Mouse (Mus musculus): ENCODE measurements at regions not wholly inside any gene's neighbourhood (a gene's known extent, or its start where the extent isn't known, plus 50 kb on each side); places are given as distances from the start of the nearest gene placed in this dataset.

DNA sequence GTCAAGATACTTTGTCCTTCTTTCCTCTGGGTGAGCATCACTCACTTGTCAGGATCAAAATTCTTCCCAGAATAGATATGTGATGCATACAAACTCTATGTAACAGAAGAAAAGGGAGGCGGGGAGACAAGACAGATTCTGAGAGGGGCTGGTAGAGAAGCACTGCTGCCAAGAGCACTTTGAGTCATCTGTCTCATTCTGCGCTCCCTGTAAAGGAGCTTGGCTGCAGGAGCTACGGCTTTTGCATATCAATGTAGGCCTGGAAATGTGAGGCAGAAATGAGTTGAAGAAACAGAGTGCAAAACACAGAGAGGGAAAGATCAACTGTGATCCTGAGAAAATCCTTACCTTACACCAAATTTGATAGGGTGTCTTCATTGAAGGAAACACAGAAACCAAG, 162.6 kb upstream of the Syndig1 start:
- Histone ChIP-seq H3K4me1 (ENCODE audit: control insufficient read depth, insufficient read depth, low read length) (no peaks in the 10 kb centered on the region), H3K27me3 (ENCODE audit: control insufficient read depth, insufficient read depth, low read length) (no peaks in the 10 kb centered on the region), H3K36me3 (ENCODE audit: control insufficient read depth, insufficient read depth, low read length) (no peaks in the 10 kb centered on the region), H3K9ac (ENCODE audit: low read length) (no peak overlapping the region), H3K9me3 (replicated peaks; ENCODE audit: control insufficient read depth, low read length) (no peaks in the 10 kb centered on the region), H3K4me3 (replicated peaks; ENCODE audit: low read length) (no peak overlapping the region), H3K27ac (ENCODE audit: low read length) (no peak overlapping the region), H3K4me2 (ENCODE audit: low read depth, low read length) (no peak overlapping the region)
- no peak for ATAC-seq (ENCODE audit: insufficient read depth, low FRiP score)
- 71% methylated on average over 3 of the region's 3 CpGs for WGBS

DNA sequence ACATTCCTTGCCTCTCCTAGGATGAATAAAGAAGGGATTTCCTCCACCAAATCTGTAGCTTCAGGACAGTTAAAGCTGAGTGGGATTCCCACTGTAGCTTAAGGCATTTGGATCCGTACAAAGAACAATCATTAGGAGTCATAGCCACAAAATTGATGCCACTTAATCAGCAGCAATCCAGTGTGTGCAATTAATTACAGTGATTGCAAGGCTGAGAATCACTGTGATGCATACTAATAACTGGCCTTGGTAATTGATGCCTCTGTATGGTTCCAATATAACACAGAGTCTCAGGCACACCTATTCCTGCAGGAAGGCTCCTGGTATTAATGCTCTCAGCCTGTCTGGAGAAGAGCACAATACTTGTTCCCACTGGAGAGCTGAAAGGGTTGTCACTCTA, 157.1 kb upstream of the Syndig1 start:
- H3K27me3 ChIP-seq (ENCODE audit: control insufficient read depth, insufficient read depth, low read length): no peaks in the 10 kb centered on the region
- no peaks in the 10 kb centered on the region for H3K9me3 ChIP-seq (replicated peaks; ENCODE audit: control insufficient read depth, low read length)
- no peak overlapping the region for H3K27ac ChIP-seq (ENCODE audit: low read length)
- ATAC-seq (ENCODE audit: insufficient read depth, low FRiP score): no peak
- no peak overlapping the region for H3K4me3 ChIP-seq (replicated peaks; ENCODE audit: low read length)
- no peak overlapping the region for H3K9ac ChIP-seq (ENCODE audit: low read length)
- no peaks in the 10 kb centered on the region for H3K36me3 ChIP-seq (ENCODE audit: control insufficient read depth, insufficient read depth, low read length)
- no peaks in the 10 kb centered on the region for H3K4me1 ChIP-seq (ENCODE audit: control insufficient read depth, insufficient read depth, low read length)
- 63% methylated on average over 1 of the region's 1 CpGs for WGBS
- no peak overlapping the region for H3K4me2 ChIP-seq (ENCODE audit: low read depth, low read length)

DNA sequence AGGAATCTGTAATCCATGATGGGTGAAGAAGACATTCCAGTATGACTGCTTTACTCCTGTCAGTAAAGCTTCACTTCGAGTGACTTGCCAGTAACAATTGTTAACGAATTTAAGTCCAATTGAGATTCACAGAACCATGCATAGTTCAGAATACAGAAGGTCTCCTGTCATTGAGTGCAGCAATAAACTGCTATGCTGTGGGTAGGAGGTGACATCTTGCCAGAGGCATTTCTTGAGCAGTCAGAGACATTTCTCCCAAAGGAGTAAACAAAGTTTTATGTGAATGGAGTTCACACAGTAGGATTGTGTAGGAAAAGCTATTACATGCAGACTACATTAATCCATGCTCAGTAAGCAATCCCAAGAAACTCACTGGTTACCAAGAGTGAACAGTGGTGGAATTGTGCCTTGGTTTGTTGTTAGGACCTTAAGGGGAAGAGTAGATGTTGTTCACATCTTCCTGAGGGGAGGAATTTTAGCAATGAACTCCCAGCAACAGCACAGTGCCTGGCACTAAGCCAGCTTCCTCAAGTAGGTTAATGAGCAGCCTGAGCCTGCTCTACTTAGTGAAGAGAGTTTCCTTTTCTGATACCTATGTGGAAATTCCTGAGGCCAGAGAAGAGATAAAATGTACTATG, 149.1 kb upstream of the Syndig1 start:
- H3K4me3 ChIP-seq (replicated peaks; ENCODE audit: low read length): no peak overlapping the region
- whole genome bisulfite sequencing: 73% methylated on average over 2 of the region's 2 CpGs
- H3K27ac ChIP-seq (ENCODE audit: low read length): no peak overlapping the region
- H3K4me1 ChIP-seq (ENCODE audit: control insufficient read depth, insufficient read depth, low read length): no peaks in the 10 kb centered on the region
- no peak overlapping the region for H3K4me2 ChIP-seq (ENCODE audit: low read depth, low read length)
- ATAC-seq (ENCODE audit: insufficient read depth, low FRiP score): no peak
- no peaks in the 10 kb centered on the region for H3K36me3 ChIP-seq (ENCODE audit: control insufficient read depth, insufficient read depth, low read length)
- H3K9me3 ChIP-seq (replicated peaks; ENCODE audit: control insufficient read depth, low read length): no peaks in the 10 kb centered on the region
- no peaks in the 10 kb centered on the region for H3K27me3 ChIP-seq (ENCODE audit: control insufficient read depth, insufficient read depth, low read length)
- no peak overlapping the region for H3K9ac ChIP-seq (ENCODE audit: low read length)

GRCm38 (mm10) chr2:149722342-149722741, 106.7 kb upstream of the Syndig1 start:
- ATAC-seq (ENCODE audit: insufficient read depth, low FRiP score): no peak
- H3K36me3 ChIP-seq (ENCODE audit: control insufficient read depth, insufficient read depth, low read length): no peaks in the 10 kb centered on the region
- H3K4me2 ChIP-seq (ENCODE audit: low read depth, low read length): no peak overlapping the region
- no peaks in the 10 kb centered on the region for H3K9me3 ChIP-seq (replicated peaks; ENCODE audit: control insufficient read depth, low read length)
- H3K27me3 ChIP-seq (ENCODE audit: control insufficient read depth, insufficient read depth, low read length): no peaks in the 10 kb centered on the region
- H3K9ac ChIP-seq (ENCODE audit: low read length): no peak overlapping the region
- H3K4me3 ChIP-seq (replicated peaks; ENCODE audit: low read length): no peak overlapping the region
- H3K27ac ChIP-seq (ENCODE audit: low read length): no peak overlapping the region
- no peaks in the 10 kb centered on the region for H3K4me1 ChIP-seq (ENCODE audit: control insufficient read depth, insufficient read depth, low read length)
- 71% methylated on average over 3 of the region's 3 CpGs for WGBS

- 18% methylated on average over 7 of the region's 7 CpGs for WGBS
These were observed 104.7 kb upstream of the Syndig1 start for GRCm38 (mm10) chr2:149724279-149724678.

GRCm38 (mm10) chr2:149725932-149726331, 103.1 kb upstream of the Syndig1 start:
- H3K9me3 ChIP-seq (replicated peaks; ENCODE audit: control insufficient read depth, low read length): no peaks in the 10 kb centered on the region
- no peak overlapping the region for H3K4me2 ChIP-seq (ENCODE audit: low read depth, low read length)
- H3K4me1 ChIP-seq (ENCODE audit: control insufficient read depth, insufficient read depth, low read length): no peaks in the 10 kb centered on the region
- no peak overlapping the region for H3K9ac ChIP-seq (ENCODE audit: low read length)
- no peak overlapping the region for H3K4me3 ChIP-seq (replicated peaks; ENCODE audit: low read length)
- no peak for ATAC-seq (ENCODE audit: insufficient read depth, low FRiP score)
- 62% methylated on average over 3 of the region's 3 CpGs for WGBS
- H3K27me3 ChIP-seq (ENCODE audit: control insufficient read depth, insufficient read depth, low read length): no peaks in the 10 kb centered on the region
- H3K27ac ChIP-seq (ENCODE audit: low read length): no peak overlapping the region
- no peaks in the 10 kb centered on the region for H3K36me3 ChIP-seq (ENCODE audit: control insufficient read depth, insufficient read depth, low read length)

More at GRCm38 (mm10) chr2:149724279-149724678, 104.7 kb upstream of the Syndig1 start:
- no peaks in the 10 kb centered on the region for H3K9me3 ChIP-seq (replicated peaks; ENCODE audit: control insufficient read depth, low read length)
- no peak for ATAC-seq (ENCODE audit: insufficient read depth, low FRiP score)
- no peak overlapping the region for H3K4me2 ChIP-seq (ENCODE audit: low read depth, low read length)
- no peaks in the 10 kb centered on the region for H3K4me1 ChIP-seq (ENCODE audit: control insufficient read depth, insufficient read depth, low read length)
- H3K27ac ChIP-seq (ENCODE audit: low read length): no peak overlapping the region
- H3K27me3 ChIP-seq (ENCODE audit: control insufficient read depth, insufficient read depth, low read length): no peaks in the 10 kb centered on the region
- no peaks in the 10 kb centered on the region for H3K36me3 ChIP-seq (ENCODE audit: control insufficient read depth, insufficient read depth, low read length)
- H3K9ac ChIP-seq (ENCODE audit: low read length): no peak overlapping the region
- H3K4me3 ChIP-seq (replicated peaks; ENCODE audit: low read length): no peak overlapping the region

DNA sequence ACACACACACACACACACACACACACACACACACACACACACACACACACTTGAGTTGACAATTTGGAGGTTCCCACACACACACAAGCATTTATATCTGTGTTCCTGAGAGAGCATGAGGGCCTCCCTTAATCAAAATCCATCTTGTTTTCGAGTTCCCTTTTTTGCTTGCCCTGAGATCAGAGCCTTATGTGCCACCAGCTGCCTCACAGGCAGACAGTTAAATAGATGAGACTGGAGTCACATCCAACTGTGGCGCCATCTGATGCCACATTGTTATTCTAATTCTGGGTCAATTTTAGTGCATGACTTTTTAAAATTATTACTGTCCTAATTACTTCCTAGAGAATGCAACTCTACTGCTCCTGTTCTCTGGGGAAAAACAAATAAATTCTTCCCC, 91.2 kb upstream of the Syndig1 start:
- Histone ChIP-seq H3K9ac (ENCODE audit: low read length) (no peak overlapping the region), H3K4me1 (ENCODE audit: control insufficient read depth, insufficient read depth, low read length) (no peaks in the 10 kb centered on the region), H3K4me3 (replicated peaks; ENCODE audit: low read length) (no peak overlapping the region), H3K9me3 (replicated peaks; ENCODE audit: control insufficient read depth, low read length) (no peaks in the 10 kb centered on the region), H3K27me3 (ENCODE audit: control insufficient read depth, insufficient read depth, low read length) (no peaks in the 10 kb centered on the region), H3K27ac (ENCODE audit: low read length) (no peak overlapping the region), H3K36me3 (ENCODE audit: control insufficient read depth, insufficient read depth, low read length) (no peaks in the 10 kb centered on the region), H3K4me2 (ENCODE audit: low read depth, low read length) (no peak overlapping the region)
- WGBS: 71% methylated on average over 2 of the region's 2 CpGs
- ATAC-seq (ENCODE audit: insufficient read depth, low FRiP score): no peak

DNA sequence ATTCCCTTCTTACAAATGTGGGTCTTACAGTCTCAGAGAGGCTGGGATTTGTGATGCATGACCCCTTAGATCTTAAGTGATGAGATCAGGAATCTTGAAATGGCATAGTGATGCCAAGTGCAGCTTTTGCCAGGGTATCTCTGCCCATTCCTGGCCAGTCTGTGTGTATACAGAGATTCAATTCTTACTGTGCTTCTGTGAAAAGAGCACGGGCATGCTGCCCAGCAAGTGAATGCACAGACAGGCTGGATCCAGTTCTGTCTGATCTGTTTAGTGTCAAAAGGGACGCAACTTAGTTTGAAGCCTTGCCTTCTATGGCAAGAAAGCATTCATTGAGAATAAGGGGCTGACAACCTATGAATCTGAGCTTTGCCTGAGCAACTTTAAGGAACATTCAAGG, 89.1 kb upstream of the Syndig1 start:
- no peak overlapping the region for H3K4me3 ChIP-seq (replicated peaks; ENCODE audit: low read length)
- no peaks in the 10 kb centered on the region for H3K9me3 ChIP-seq (replicated peaks; ENCODE audit: control insufficient read depth, low read length)
- H3K9ac ChIP-seq (ENCODE audit: low read length): no peak overlapping the region
- no peaks in the 10 kb centered on the region for H3K27me3 ChIP-seq (ENCODE audit: control insufficient read depth, insufficient read depth, low read length)
- H3K4me1 ChIP-seq (ENCODE audit: control insufficient read depth, insufficient read depth, low read length): no peaks in the 10 kb centered on the region
- no peak overlapping the region for H3K4me2 ChIP-seq (ENCODE audit: low read depth, low read length)
- no peaks in the 10 kb centered on the region for H3K36me3 ChIP-seq (ENCODE audit: control insufficient read depth, insufficient read depth, low read length)
- WGBS: 67% methylated on average over 2 of the region's 2 CpGs
- H3K27ac ChIP-seq (ENCODE audit: low read length): peak overlapping the region; percentile 53; the same call in 1 of the 2 replicates
- peak; percentile 87 for ATAC-seq (ENCODE audit: insufficient read depth, low FRiP score)

- Histone ChIP-seq H3K9ac (ENCODE audit: low read length) (no peak overlapping the region), H3K9me3 (replicated peaks; ENCODE audit: control insufficient read depth, low read length) (no peaks in the 10 kb centered on the region), H3K4me2 (ENCODE audit: low read depth, low read length) (no peak overlapping the region), H3K4me3 (replicated peaks; ENCODE audit: low read length) (no peak overlapping the region), H3K36me3 (ENCODE audit: control insufficient read depth, insufficient read depth, low read length) (no peaks in the 10 kb centered on the region), H3K27me3 (ENCODE audit: control insufficient read depth, insufficient read depth, low read length) (no peaks in the 10 kb centered on the region), H3K4me1 (ENCODE audit: control insufficient read depth, insufficient read depth, low read length) (no peaks in the 10 kb centered on the region), H3K27ac (ENCODE audit: low read length) (no peak overlapping the region)
- no peak for ATAC-seq (ENCODE audit: insufficient read depth, low FRiP score)
- 85% methylated on average over 2 of the region's 2 CpGs for WGBS
These were observed 86.3 kb upstream of the Syndig1 start for GRCm38 (mm10) chr2:149742661-149743060.

Measured in stomach, embryonic 16.5 days (tissue).